Mouse (Mus musculus) right cerebral cortex, adult 18-20 months (tissue): ENCODE results near the gene Ccdc60.
A peak's percentile ranks its signal among the peaks of the same experiment; 100 is the strongest.
"Not testable (repeated sequence)": the region's sequence is repeated elsewhere in the genome, so short reads cannot be mapped to it uniquely, and the experiment has no call there.

Experiments
- DNase-seq: peaks from one replicate; pipeline ENCODE4 v3.0.0; 2022; ENCODE audit warnings: mixed read lengths

The Ccdc60 gene

GRCm38 (mm10) chr5:116180594-116180993, 108.2 kb downstream of the Ccdc60 start:
- DNase-seq = no peak

- no peak for DNase-seq
Observed at GRCm38 (mm10) chr5:116171721-116172120, 117.1 kb downstream of the Ccdc60 start.

GRCm38 (mm10) chr5:116166965-116167364, 121.8 kb downstream of the Ccdc60 start:
- DNase-seq = no peak

GRCm38 (mm10) chr5:116165203-116165888, 123.4 kb downstream of the Ccdc60 start:
- no peak for DNase-seq

GRCm38 (mm10) chr5:116154811-116155210, 134.0 kb downstream of the Ccdc60 start:
- DNase-seq = no peak

- not testable (repeated sequence) for DNase-seq
Observed at GRCm38 (mm10) chr5:116146446-116146845, 142.3 kb downstream of the Ccdc60 start.

GRCm38 (mm10) chr5:116144711-116145110, 144.1 kb downstream of the Ccdc60 start:
- DNase-seq = no peak

GRCm38 (mm10) chr5:116140682-116141081, 148.1 kb downstream of the Ccdc60 start:
- no peak for DNase-seq

GRCm38 (mm10) chr5:116123344-116123743, 165.4 kb downstream of the Ccdc60 start:
- DNase-seq = peak; percentile 84

- DNase-seq = peak; percentile 9
Observed at GRCm38 (mm10) chr5:116116567-116116966, 172.2 kb downstream of the Ccdc60 start.

GRCm38 (mm10) chr5:116116110-116116509, 172.7 kb downstream of the Ccdc60 start:
- DNase-seq = no peak

- no peak for DNase-seq
Observed at GRCm38 (mm10) chr5:116115071-116115834, 173.5 kb downstream of the Ccdc60 start.

- DNase-seq = no peak
Observed at GRCm38 (mm10) chr5:116108651-116109050, 180.1 kb downstream of the Ccdc60 start.

GRCm38 (mm10) chr5:116084231-116084630, 204.6 kb downstream of the Ccdc60 start:
- DNase-seq = no peak

- DNase-seq = no peak
Observed at GRCm38 (mm10) chr5:116083081-116083480, 205.7 kb downstream of the Ccdc60 start, which contains the start of gene Tmem233. TSS of gene Tmem233 (minus strand) at chr5:116083244.

- DNase-seq = no peak
Observed at GRCm38 (mm10) chr5:116082241-116082900, 206.4 kb downstream of the Ccdc60 start.

GRCm38 (mm10) chr5:116081616-116082015, 207.2 kb downstream of the Ccdc60 start:
- no peak for DNase-seq

- DNase-seq = peak; percentile 5
Observed at GRCm38 (mm10) chr5:116080736-116081135, 208.0 kb downstream of the Ccdc60 start.
